Mouse (Mus musculus) erythroblast, embryonic 14.5 days (primary cell): Measurements from ENCODE around the gene Dzip1l. TPM values are rescaled to one million over a fixed set of nuclear protein-coding genes. Genes with fewer than 3 reads are reported as not detected.

Source experiments
- H3K27me3 ChIP-seq: 2 replicates; pipeline ENCODE4 v1.6.1; 2012; ENCODE audit warnings: inconsistent platforms; ENCODE audit not compliant: control insufficient read depth
- H3K36me3 ChIP-seq: 2 replicates; pipeline ENCODE4 v1.6.1; 2012; ENCODE audit warnings: mild to moderate bottlenecking, inconsistent platforms; ENCODE audit not compliant: control insufficient read depth
- H3K4me1 ChIP-seq: 2 replicates; pipeline ENCODE4 v1.6.1; 2012; ENCODE audit warnings: inconsistent platforms; ENCODE audit not compliant: control insufficient read depth
- H3K4me3 ChIP-seq: replicated peaks from 2 replicates; pipeline ENCODE3; 2012; ENCODE audit warnings: moderate library complexity, mild to moderate bottlenecking, inconsistent platforms
- H3K9me3 ChIP-seq: 2 replicates; pipeline ENCODE4 v1.6.1; 2012; ENCODE audit warnings: low read length, inconsistent platforms, mixed read lengths; ENCODE audit not compliant: control insufficient read depth
- GATA1 ChIP-seq: IDR thresholded peaks from 2 replicates; pipeline ENCODE4 v1.6.1; 2012; ENCODE audit warnings: low read length, inconsistent platforms, mixed read lengths
- TAL1 ChIP-seq: IDR thresholded peaks from 3 replicates; pipeline ENCODE4 v1.6.1; 2012; ENCODE audit warnings: low read length, inconsistent platforms, mixed read lengths
- polyA plus RNA-seq: library from polyadenylated mRNA; stranded (reverse); fragments of >175 nt; gene quantifications from 2 replicates; pipeline ENCODE4 v1.2.3, GENCODE M21; 2012

Dzip1l gene
- polyA plus RNA-seq, 1 experiment, result 0.02 TPM

DNA sequence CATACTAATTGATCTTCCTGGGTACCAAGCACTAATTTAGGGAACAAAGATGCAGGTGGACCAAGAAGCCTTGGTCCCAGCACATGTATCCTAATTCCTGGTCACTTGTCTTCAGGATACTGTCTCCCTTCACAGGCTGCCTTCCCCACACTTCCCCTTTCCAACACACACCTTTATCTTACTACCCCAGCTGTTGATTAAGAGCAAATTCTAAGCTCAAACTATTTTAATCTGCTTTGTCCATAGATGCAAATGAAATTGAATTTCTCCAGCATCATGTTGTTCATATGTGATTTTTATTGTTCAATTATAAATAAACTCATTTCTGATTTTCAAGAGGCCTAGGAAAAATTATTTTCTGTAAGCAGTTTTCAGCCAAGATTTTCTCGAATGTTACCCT is 7.3 kb upstream of the Dzip1l start:
- no peak overlapping the region for H3K4me3 ChIP-seq
- TF ChIP-seq TAL1 (no peak), GATA1 (no peak)
- H3K4me1 ChIP-seq, result no peaks in the 10 kb centered on the region
- H3K9me3 ChIP-seq, result no peaks in the 10 kb centered on the region
- no peaks in the 10 kb centered on the region for H3K36me3 ChIP-seq
- H3K27me3 ChIP-seq, result no peaks in the 10 kb centered on the region

DNA sequence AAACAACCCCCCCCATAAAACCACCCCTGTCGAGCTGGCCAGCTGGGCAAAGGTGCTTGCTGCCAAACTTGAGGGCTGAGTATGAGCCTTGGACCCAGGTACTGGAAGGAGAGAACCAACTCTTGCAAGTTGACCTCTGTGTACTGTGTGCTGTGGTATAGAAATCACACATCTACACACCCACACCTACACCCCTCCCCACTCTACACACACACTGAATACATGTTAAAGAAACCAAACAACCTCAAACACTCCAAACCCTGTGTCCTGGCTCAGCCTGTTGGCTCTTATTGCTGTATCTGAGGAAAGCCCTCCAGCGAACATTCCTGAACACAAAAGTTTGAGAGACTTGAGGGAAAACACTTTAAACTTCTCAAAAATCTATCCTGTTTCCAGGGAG is 6.3 kb upstream of the Dzip1l start:
- Histone ChIP-seq H3K9me3 (no peaks in the 10 kb centered on the region), H3K4me1 (no peaks in the 10 kb centered on the region), H3K4me3 (no peak overlapping the region), H3K36me3 (no peaks in the 10 kb centered on the region), H3K27me3 (no peaks in the 10 kb centered on the region)
- no peak for TF ChIP-seq GATA1

DNA sequence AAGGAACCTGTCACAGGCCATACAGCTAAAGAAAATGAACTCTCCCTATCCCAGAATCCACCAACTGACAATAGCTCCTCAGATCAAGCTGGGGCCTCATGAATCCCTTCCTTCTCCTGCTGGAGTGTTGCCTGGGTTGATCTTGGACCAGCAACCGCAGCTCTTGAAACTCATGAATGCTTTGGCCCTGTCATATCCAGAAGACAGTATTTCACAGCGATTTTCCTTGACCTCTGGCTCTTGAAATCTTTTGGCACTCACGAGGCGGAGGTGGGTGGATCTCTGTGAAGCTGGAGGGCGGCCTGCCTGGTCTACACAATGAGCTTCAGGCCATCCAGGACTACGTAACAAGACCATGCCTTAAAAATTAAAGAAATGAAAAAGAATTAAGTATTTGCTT is 5.2 kb upstream of the Dzip1l start:
- Histone ChIP-seq H3K27me3 (peaks cover 7% of the 10 kb centered on the region), H3K36me3 (no peaks in the 10 kb centered on the region), H3K4me3 (no peak overlapping the region), H3K4me1 (no peaks in the 10 kb centered on the region), H3K9me3 (no peaks in the 10 kb centered on the region)
- TF ChIP-seq GATA1, result no peak
- no peak for TF ChIP-seq TAL1

DNA sequence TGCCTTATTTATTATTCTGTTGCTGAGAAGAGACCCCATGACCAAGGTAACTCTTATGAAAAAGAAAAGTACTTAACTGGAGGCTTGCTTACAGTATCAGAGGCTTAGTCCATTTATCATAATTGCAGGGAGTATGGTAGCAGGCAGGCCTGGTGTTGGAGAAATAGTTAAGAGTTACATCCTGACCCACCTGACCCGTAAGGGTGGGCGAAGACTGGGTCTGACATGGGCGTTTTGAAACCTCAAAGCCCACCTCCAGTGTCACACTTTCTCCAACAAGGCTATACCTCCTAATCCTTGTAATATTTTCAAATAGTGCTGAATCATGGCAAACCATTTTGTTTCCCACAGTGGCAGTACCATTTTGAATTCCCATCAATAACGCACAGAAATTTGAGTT is 715 bp upstream of the Dzip1l start:
- TF ChIP-seq TAL1, result no peak
- TF ChIP-seq GATA1, result no peak
- H3K36me3 ChIP-seq, result no peaks in the 10 kb centered on the region
- H3K27me3 ChIP-seq, result peaks cover 20% of the 10 kb centered on the region
- H3K4me1 ChIP-seq, result peaks cover 9% of the 10 kb centered on the region; the same call in 1 of the 2 replicates
- H3K4me3 ChIP-seq, result no peak overlapping the region
- H3K9me3 ChIP-seq, result no peaks in the 10 kb centered on the region

DNA sequence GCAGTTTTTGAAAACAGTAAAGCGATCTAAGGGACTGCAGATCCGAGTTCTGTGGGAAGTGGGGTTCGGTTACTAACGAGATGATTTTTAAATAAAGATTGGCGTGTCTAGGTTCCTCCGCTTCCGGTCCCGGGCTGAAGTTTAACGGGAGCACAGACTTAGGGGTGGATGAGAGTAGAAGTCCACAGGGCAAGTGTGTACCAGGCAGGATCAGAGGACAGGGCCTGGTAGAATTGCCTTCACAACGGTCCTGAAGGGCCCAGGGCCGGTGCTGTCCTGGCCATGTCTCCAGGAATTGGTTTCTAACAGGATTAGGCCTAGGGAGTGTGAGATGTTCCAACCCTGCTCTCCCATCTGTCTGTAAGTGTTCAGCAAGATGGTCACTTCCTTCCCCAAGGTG is 775 bp downstream of the Dzip1l start:
- Histone ChIP-seq H3K27me3 (peaks cover 20% of the 10 kb centered on the region), H3K4me1 (peaks cover 9% of the 10 kb centered on the region; the same call in 1 of the 2 replicates), H3K9me3 (no peaks in the 10 kb centered on the region), H3K4me3 (peak overlapping the region; percentile 55), H3K36me3 (no peaks in the 10 kb centered on the region)
- TF ChIP-seq GATA1, result no peak

DNA sequence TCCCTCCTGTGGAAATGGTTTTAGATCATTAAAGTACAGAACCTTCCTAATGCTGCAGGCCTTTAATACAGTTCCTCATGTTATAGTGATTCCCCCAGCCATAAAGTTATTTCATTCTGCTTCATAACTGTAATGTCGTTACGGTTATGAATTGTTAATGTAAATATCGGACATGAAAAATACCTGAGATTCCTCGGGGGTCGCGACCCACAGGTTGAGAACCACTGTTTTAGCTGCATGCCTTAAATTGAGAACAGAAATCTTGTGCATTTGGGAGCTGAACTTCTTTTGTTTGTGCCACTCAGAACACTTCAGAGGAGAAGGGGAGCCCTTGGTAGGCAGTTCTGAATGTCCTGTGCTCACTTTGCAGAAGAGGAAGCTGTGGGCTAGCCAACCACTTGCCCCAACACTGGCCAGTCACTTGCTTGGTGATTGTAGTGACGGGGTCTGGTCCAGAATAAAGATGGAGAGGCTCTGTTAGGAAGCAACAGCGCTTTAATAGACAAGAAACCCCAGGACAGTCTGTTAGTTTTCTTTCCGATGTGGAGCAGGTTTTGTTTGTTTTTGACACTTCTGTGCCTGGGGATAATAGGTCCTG is 1.3 kb downstream of the Dzip1l start:
- no peaks in the 10 kb centered on the region for H3K36me3 ChIP-seq
- H3K27me3 ChIP-seq, result peaks cover 20% of the 10 kb centered on the region
- no peak overlapping the region for H3K4me3 ChIP-seq
- TF ChIP-seq GATA1 (no peak), TAL1 (no peak)
- no peaks in the 10 kb centered on the region for H3K9me3 ChIP-seq
- peaks cover 9% of the 10 kb centered on the region; the same call in 1 of the 2 replicates for H3K4me1 ChIP-seq

DNA sequence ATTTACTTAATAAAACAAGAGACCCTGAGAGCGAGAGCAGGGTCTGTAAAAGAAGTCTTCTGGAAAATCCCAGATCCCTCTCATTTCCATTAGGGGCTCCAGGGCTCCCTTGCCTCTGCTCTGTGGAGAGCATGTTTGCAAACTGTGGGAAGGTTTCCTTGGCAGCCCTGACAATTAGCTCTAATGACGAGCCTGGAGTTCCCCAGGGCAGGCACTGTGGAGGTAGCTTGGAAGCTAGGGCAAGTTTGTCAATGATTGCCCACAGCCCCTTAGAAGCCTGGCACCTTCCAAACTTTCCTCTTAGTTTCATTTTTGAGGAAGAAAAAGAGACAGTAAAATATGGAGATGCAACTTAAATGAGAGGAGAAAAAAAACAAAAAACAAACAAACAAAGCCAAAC is 2.5 kb downstream of the Dzip1l start:
- TF ChIP-seq TAL1 (no peak), GATA1 (no peak)
- Histone ChIP-seq H3K36me3 (no peaks in the 10 kb centered on the region), H3K9me3 (no peaks in the 10 kb centered on the region), H3K4me3 (no peak overlapping the region), H3K4me1 (peaks cover 9% of the 10 kb centered on the region; the same call in 1 of the 2 replicates), H3K27me3 (peaks cover 20% of the 10 kb centered on the region)

DNA sequence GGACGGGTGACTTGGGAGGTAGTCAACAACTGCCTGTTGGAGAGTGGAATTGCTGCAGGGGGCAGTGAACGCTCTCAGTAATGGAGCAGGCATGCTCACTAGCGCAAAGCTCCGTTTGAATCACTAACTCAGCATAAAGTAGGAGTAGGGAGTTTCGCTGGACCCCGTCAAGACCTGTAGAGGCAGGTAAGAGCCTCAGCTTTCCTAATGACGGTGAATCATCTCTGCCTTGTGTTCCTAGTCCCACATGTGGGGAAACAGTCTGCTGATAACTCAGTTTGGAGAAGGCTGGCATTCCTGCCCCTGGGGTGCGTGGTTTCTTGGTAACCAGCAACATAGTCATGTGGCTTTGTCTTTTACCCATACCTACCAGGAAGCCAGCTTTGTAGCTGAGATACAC is 3.0 kb downstream of the Dzip1l start:
- no peak for TF ChIP-seq TAL1
- no peak for TF ChIP-seq GATA1

DNA sequence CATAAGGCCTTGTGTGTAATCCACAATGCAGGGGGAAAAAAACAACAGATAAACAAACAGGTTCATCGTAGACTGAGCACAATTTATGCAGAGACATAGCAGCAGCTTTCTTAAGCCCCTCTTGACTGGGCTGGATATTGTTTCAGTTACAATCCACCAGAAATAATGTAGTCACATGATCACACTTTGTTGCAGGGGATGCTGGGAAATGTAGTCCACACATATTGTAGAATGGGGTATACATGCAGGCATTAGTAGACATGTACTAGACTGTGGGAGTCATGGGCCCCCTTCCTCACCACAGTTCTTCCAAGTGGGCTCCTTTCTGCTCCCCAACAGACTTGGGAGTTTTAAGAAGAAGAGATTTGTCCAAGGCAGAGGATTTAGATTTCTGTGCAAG is 7.5 kb downstream of the Dzip1l start:
- H3K4me3 ChIP-seq, result no peak overlapping the region
- H3K36me3 ChIP-seq, result no peaks in the 10 kb centered on the region
- H3K4me1 ChIP-seq, result no peaks in the 10 kb centered on the region
- TF ChIP-seq TAL1 (no peak), GATA1 (no peak)
- no peaks in the 10 kb centered on the region for H3K9me3 ChIP-seq
- no peaks in the 10 kb centered on the region for H3K27me3 ChIP-seq

More for the DNA sequence above, 3.0 kb downstream of the Dzip1l start:
- Histone ChIP-seq H3K9me3 (no peaks in the 10 kb centered on the region), H3K36me3 (no peaks in the 10 kb centered on the region), H3K4me3 (no peak overlapping the region), H3K27me3 (peaks cover 20% of the 10 kb centered on the region), H3K4me1 (peaks cover 9% of the 10 kb centered on the region; the same call in 1 of the 2 replicates)

DNA sequence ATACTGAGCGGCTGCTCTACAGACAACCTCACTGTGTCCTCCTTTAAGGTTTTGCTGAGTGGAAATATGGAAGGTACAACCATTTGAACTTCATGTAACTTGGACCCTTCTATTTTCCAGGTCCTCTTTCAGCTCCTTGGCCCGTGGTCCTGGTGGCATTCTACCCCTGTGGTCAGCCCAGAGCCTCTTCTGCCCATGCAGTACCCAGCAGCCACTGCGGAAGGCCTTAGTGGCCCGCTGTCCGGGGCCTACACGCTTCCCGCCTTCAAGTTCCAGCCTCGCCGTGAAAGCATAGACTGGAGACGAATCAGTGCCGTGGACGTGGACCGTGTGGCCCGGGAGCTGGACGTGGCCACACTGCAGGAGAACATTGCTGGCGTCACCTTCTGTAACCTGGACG is 7.9 kb downstream of the Dzip1l start:
- no peaks in the 10 kb centered on the region for H3K9me3 ChIP-seq
- no peak overlapping the region for H3K4me3 ChIP-seq
- H3K4me1 ChIP-seq, result no peaks in the 10 kb centered on the region
- no peaks in the 10 kb centered on the region for H3K36me3 ChIP-seq
- no peaks in the 10 kb centered on the region for H3K27me3 ChIP-seq
- TF ChIP-seq GATA1 (no peak), TAL1 (no peak)
